Mouse (Mus musculus) ES-Bruce4 (cell line): ENCODE data around the gene B4gat1. TPM values are rescaled to one million over a fixed set of nuclear protein-coding genes. Genes with fewer than 3 reads are reported as not detected.

ENCODE experiments used
- H3K27ac ChIP-seq: 2 replicates; pipeline ENCODE4 v1.5.1; 2012; ENCODE audit warnings: low read length, inconsistent platforms; ENCODE audit not compliant: insufficient read depth
- H3K27me3 ChIP-seq: 2 replicates; pipeline ENCODE4 v1.6.1; 2012; ENCODE audit warnings: mild to moderate bottlenecking, low read length, inconsistent platforms; ENCODE audit not compliant: control insufficient read depth, poor library complexity, insufficient read depth, severe bottlenecking
- H3K36me3 ChIP-seq: 2 replicates; pipeline ENCODE4 v1.6.1; 2012; ENCODE audit warnings: inconsistent platforms, mild to moderate bottlenecking, low read length, moderate library complexity; ENCODE audit not compliant: control insufficient read depth, poor library complexity, insufficient read depth, severe bottlenecking
- H3K4me1 ChIP-seq: one replicate; pipeline ENCODE4 v1.8.1; 2011; ENCODE audit warnings: low read length; ENCODE audit not compliant: control insufficient read depth, insufficient read depth
- H3K4me3 ChIP-seq: 2 replicates; pipeline ENCODE4 v1.5.1; 2011; ENCODE audit warnings: low read depth, mild to moderate bottlenecking, low read length
- H3K9ac ChIP-seq: 2 replicates; pipeline ENCODE4 v1.6.1; 2012; ENCODE audit warnings: low read depth, mild to moderate bottlenecking, inconsistent platforms; ENCODE audit not compliant: poor library complexity, severe bottlenecking
- H3K9me3 ChIP-seq: replicated peaks from 2 replicates; pipeline ENCODE4 v1.6.1; 2012; ENCODE audit warnings: mild to moderate bottlenecking, low read length, inconsistent platforms; ENCODE audit not compliant: control insufficient read depth, poor library complexity, insufficient read depth, severe bottlenecking
- CTCF ChIP-seq: IDR thresholded peaks from one replicate; pipeline ENCODE4 v1.8.1; 2011; ENCODE audit warnings: low read depth, low read length
- EP300 ChIP-seq: IDR thresholded peaks from 2 replicates; pipeline ENCODE4 v1.6.1; 2011; ENCODE audit warnings: low read depth, low read length; ENCODE audit not compliant: insufficient read depth
- POLR2A ChIP-seq: IDR thresholded peaks from one replicate; pipeline ENCODE4 v1.8.1; 2011; ENCODE audit warnings: low read length; ENCODE audit not compliant: insufficient read depth
- polyA plus RNA-seq: library from polyadenylated mRNA; stranded (reverse); fragments of >200 nt; gene quantifications from 2 replicates; pipeline ENCODE4 v1.2.4, GENCODE M21; 2011; ENCODE audit warnings: low read depth; ENCODE audit not compliant: missing spikeins, insufficient read depth, insufficient read length

Gene B4gat1
- polyA plus RNA-seq, 1 experiment: 8.9 TPM

GRCm38 (mm10) chr19:5049325-5049724 lies 10.7 kb downstream of the B4gat1 start:
- H3K4me3 ChIP-seq: no peak overlapping the region
- H3K9me3 ChIP-seq: no peaks in the 10 kb centered on the region
- H3K27ac ChIP-seq: peak overlapping the region; percentile 43
- H3K9ac ChIP-seq: no peak overlapping the region
- H3K27me3 ChIP-seq: no peaks in the 10 kb centered on the region
- H3K4me1 ChIP-seq: peaks cover 7% of the 10 kb centered on the region
- H3K36me3 ChIP-seq: no peaks in the 10 kb centered on the region
- TF ChIP-seq POLR2A (no peak), CTCF (no peak), EP300 (no peak)

DNA sequence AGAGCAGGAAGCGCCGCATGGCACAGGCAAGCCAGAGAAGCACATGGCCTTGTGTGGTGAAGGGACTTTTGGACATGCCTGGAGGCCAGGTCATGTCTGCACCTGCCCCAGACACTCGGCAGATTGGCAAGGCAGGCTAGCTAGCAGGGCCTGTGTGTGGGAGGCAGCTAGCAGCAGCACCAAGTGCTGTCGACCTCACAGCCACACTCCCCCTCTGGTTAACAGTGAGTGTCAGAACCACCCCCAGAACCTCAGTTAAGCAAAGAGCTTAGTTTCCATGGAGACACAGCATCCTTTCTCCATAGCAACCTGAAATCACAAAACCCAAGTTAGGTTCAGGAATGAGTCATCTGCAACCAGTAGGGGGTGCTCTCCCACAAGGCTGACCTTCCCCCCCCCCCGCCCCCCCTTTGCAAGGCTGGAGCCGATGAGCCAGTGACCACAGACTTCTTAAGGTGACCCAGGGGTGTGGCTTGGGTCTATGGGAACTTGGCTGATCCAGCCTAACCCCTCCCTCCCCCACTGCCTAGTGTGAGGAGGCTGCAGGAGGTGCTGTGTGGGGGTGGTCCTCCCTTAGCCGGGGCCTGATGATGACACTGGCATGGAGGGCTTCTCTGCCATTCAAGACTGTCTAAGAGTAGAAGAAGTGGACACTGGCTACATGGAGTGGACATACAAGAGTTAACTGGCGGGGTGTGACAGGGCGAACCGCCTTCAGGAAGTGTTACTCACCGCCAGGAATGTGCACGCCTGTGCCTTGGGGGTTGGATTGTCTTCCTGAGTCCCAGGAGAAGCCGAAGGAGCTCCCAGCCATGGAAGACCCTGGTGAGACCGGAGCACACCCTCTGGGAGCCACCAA lies 11.7 kb downstream of the B4gat1 start, which contains the start of gene Rin1:
TSS of gene Rin1 (plus strand) at position 435 of the 859 bp plus-strand sequence.
- H3K36me3 ChIP-seq: no peaks in the 10 kb centered on the region
- no peak for TF ChIP-seq POLR2A
- TF ChIP-seq EP300: peak; percentile 56; the same call in 1 of the 2 replicates
- TF ChIP-seq CTCF: peak; percentile 4
- no peaks in the 10 kb centered on the region for H3K9me3 ChIP-seq
- no peaks in the 10 kb centered on the region for H3K27me3 ChIP-seq
- H3K9ac ChIP-seq: peak within 1 kb of the TSS; percentile 36
- H3K4me3 ChIP-seq: peak within 1 kb of the TSS; percentile 53
- H3K4me1 ChIP-seq: peaks cover 7% of the 10 kb centered on the region
- H3K27ac ChIP-seq: peak within 1 kb of the TSS; percentile 43

GRCm38 (mm10) chr19:5051031-5051430 lies 12.4 kb downstream of the B4gat1 start:
- no peak for TF ChIP-seq CTCF
- TF ChIP-seq POLR2A: no peak
- no peak for TF ChIP-seq EP300
- Histone ChIP-seq H3K36me3 (no peaks in the 10 kb centered on the region), H3K9me3 (no peaks in the 10 kb centered on the region), H3K4me3 (peak overlapping the region; percentile 53), H3K9ac (peak overlapping the region; percentile 36), H3K27me3 (no peaks in the 10 kb centered on the region), H3K4me1 (peaks cover 7% of the 10 kb centered on the region), H3K27ac (no peak overlapping the region)

DNA sequence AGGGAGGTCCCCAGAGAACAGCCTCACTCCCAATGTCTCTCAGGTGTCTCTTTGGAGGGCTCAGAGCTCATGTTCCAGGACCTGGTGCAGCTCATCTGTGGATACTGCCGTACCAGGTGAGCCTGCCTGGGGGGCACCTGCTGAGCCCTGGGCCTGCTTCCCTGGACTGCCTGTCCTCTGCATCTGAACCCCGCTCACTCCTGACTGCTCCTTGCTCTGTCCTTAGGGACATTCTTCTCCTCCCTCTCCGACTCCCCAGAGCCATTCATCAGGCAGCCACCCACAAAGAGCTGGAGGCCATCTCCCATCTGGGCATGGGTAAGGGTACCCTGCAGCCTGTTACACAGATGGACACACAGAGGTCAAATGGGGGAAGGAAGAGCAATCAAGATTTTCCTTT lies 12.9 kb downstream of the B4gat1 start:
- peak overlapping the region; percentile 36 for H3K9ac ChIP-seq
- no peaks in the 10 kb centered on the region for H3K27me3 ChIP-seq
- H3K4me3 ChIP-seq: peak overlapping the region; percentile 53
- no peaks in the 10 kb centered on the region for H3K9me3 ChIP-seq
- H3K27ac ChIP-seq: no peak overlapping the region
- H3K4me1 ChIP-seq: peaks cover 7% of the 10 kb centered on the region
- no peaks in the 10 kb centered on the region for H3K36me3 ChIP-seq
- no peak for TF ChIP-seq EP300
- no peak for TF ChIP-seq POLR2A
- no peak for TF ChIP-seq CTCF

DNA sequence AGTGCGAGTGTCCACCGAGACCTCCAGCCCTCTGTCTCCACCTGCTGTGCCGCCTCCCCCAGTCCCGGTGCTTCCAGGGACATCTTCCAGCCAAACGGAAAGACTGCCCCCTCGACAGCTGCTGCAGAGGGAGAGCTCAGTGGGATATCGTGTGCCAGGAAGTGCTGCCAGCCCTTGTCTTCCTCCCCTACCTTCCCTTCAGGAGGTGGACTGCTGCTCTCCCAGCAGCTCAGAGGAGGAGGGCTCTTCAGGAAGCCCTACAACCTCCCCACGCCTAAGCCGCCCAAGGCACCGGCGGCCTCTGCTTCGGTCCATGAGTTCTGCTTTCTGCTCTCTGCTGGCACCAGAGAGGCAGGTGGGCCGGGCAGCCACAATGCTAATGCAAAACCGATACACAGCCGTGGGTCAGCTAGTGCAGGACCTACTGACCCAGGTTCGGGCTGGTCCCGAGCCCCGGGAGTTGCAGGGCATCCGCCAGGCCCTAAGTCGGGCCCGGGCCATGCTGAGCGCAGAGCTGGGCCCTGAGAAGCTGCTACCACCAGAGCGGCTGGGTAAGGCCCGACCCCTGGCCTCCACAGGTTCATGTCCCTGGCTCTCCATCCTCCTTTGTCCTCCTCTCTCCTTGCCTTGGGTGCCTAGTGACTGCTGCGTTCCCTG lies 13.7 kb downstream of the B4gat1 start:
- H3K27ac ChIP-seq: no peak overlapping the region
- no peak overlapping the region for H3K9ac ChIP-seq
- no peak for TF ChIP-seq POLR2A
- no peaks in the 10 kb centered on the region for H3K27me3 ChIP-seq
- peak overlapping the region; percentile 14 for H3K4me3 ChIP-seq
- H3K9me3 ChIP-seq: no peaks in the 10 kb centered on the region
- peaks cover 7% of the 10 kb centered on the region for H3K4me1 ChIP-seq
- no peaks in the 10 kb centered on the region for H3K36me3 ChIP-seq

- Histone ChIP-seq H3K27ac (no peak overlapping the region), H3K4me3 (peak overlapping the region; percentile 14), H3K36me3 (no peaks in the 10 kb centered on the region), H3K27me3 (no peaks in the 10 kb centered on the region), H3K4me1 (peaks cover 10% of the 10 kb centered on the region), H3K9me3 (no peaks in the 10 kb centered on the region), H3K9ac (no peak overlapping the region)
- TF ChIP-seq EP300 (no peak), POLR2A (no peak), CTCF (no peak)
These were observed 14.2 kb downstream of the B4gat1 start for GRCm38 (mm10) chr19:5052853-5053252.
